Mouse (Mus musculus): ENCODE data around the gene Abhd12.

- no peak for TF ChIP-seq CTCF (IDR thresholded peaks at IDR 0.05; ENCODE audit: insufficient read depth, low read length)
- no peak for TF ChIP-seq POLR2A (IDR thresholded peaks at IDR 0.05; ENCODE audit: borderline replicate concordance, extremely low read depth, low read depth, low read length)
These were observed 93.9 kb downstream of the Abhd12 start for GRCm38 (mm10) chr2:150810603-150811002.

Data from lung, adult 2 months (tissue).